Mouse (Mus musculus) E14TG2a.4 (cell line): Measurements from ENCODE around the gene Gm11099.

ENCODE experiments used
- CTCF ChIP-seq: conservative IDR thresholded peaks from 2 replicates; pipeline ENCODE4 v1.5.1; 2014; ENCODE audit warnings: low read length
- NANOG ChIP-seq: IDR thresholded peaks from 2 replicates; pipeline ENCODE4 v1.6.1; 2014; ENCODE audit warnings: borderline replicate concordance, low read length, mixed read lengths

DNA sequence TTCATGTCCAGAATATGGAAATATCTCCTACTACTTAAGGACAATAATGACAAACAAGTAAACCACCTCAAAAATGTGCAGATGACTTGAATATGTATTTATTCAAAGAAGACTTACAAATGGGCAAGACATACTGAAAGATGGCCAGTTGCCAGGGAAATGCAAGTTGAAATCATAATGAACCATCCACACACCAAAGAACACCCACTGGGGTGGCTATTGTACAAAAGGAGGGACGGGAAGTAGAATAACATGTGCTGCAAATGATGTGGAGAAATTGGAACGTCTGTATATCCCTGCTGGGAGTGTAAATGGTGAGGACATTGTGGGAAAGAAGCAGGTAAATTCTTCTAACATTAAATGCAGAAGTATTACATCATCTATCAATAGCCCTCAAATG is 46.3 kb upstream of the Gm11099 start:
- TF ChIP-seq CTCF (no peak), NANOG (no peak)
